Mouse (Mus musculus) neural tube, embryonic 14.5 days (tissue): ENCODE data around the gene 2700097O09Rik. TPM values are rescaled to one million over a fixed set of nuclear protein-coding genes. Genes with fewer than 3 reads are reported as not detected.

Source experiments
- ATAC-seq: fragments of 200-750 bp; cut with Nextera tagmentation; 2 replicates; pipeline ENCODE4 v1.8.0; 2017; ENCODE audit warnings: low read depth, mild to moderate bottlenecking, moderate TSS enrichment, moderate library complexity
- H3K27ac ChIP-seq: fragments of 300-500 bp; sonication (generic); 2 replicates; pipeline ENCODE4 v1.5.1; 2014; ENCODE audit warnings: low read depth, mild to moderate bottlenecking, control low read depth, low read length, moderate library complexity, mixed read lengths
- H3K27me3 ChIP-seq: fragments of 300-500 bp; sonication (generic); 2 replicates; pipeline ENCODE4 v1.6.1; 2014; ENCODE audit warnings: low read length; ENCODE audit not compliant: control insufficient read depth, insufficient read depth
- H3K36me3 ChIP-seq: fragments of 300-500 bp; sonication (generic); 2 replicates; pipeline ENCODE4 v1.6.1; 2014; ENCODE audit warnings: low read length, mixed read lengths; ENCODE audit not compliant: control insufficient read depth, insufficient read depth
- H3K4me1 ChIP-seq: fragments of 300-500 bp; sonication (generic); 2 replicates; pipeline ENCODE4 v1.6.1; 2014; ENCODE audit warnings: low read length; ENCODE audit not compliant: control insufficient read depth, insufficient read depth
- H3K4me2 ChIP-seq: fragments of 300-500 bp; sonication (generic); 2 replicates; pipeline ENCODE4 v1.6.1; 2014; ENCODE audit warnings: mild to moderate bottlenecking, low read depth, low read length, control low read depth
- H3K4me3 ChIP-seq: fragments of 300-500 bp; sonication (generic); 2 replicates; pipeline ENCODE4 v1.5.1; 2014; ENCODE audit warnings: low read depth, low read length, control low read depth, mixed read lengths
- H3K9ac ChIP-seq: fragments of 300-500 bp; sonication (generic); replicated peaks from 2 replicates; pipeline ENCODE4 v1.6.1; 2014; ENCODE audit warnings: low read depth, mild to moderate bottlenecking, control low read depth, low read length, mixed read lengths
- H3K9me3 ChIP-seq: fragments of 300-500 bp; sonication (generic); 2 replicates; pipeline ENCODE4 v1.6.1; 2016; ENCODE audit warnings: low read length; ENCODE audit not compliant: control insufficient read depth
- whole genome bisulfite sequencing: fragments of 180-500 bp; shearing (Covaris S2); extraction: QIAGEN DNeasy Blood & Tissue Kit; methylation state at CpG from one replicate; pipeline ENCODE4 v1.1.7; 2014; 5-methylcytosine and 5-hydroxymethylcytosine counted together
- polyA plus RNA-seq: library from polyadenylated mRNA; unstranded; fragments of >200 nt; fragmentation: Nextera tagmentation; extraction: Ambion mirVana; gene quantifications from 2 replicates; pipeline ENCODE4 v1.2.1, GENCODE M21; 2014

The 2700097O09Rik gene
- polyA plus RNA-seq, 1 experiment from 2014 or later, result 32.2 TPM

GRCm38 (mm10) chr12:55051210-55052173, 28.4 kb downstream of the 2700097O09Rik start:
- no peaks in the 10 kb centered on the region for H3K27me3 ChIP-seq
- H3K27ac ChIP-seq, result no peak overlapping the region
- no peak for ATAC-seq
- no peak overlapping the region for H3K4me2 ChIP-seq
- H3K36me3 ChIP-seq, result no peaks in the 10 kb centered on the region
- no peak overlapping the region for H3K9ac ChIP-seq
- H3K9me3 ChIP-seq, result no peaks in the 10 kb centered on the region
- no peaks in the 10 kb centered on the region for H3K4me1 ChIP-seq
- H3K4me3 ChIP-seq, result no peak overlapping the region
- WGBS, result 94% methylated on average over 8 of the region's 8 CpGs

- ATAC-seq, result no peak
- H3K9ac ChIP-seq, result no peak overlapping the region
- H3K4me3 ChIP-seq, result no peak overlapping the region
- WGBS, result 95% methylated on average over 8 of the region's 8 CpGs
- H3K4me2 ChIP-seq, result no peak overlapping the region
- H3K9me3 ChIP-seq, result no peaks in the 10 kb centered on the region
- no peaks in the 10 kb centered on the region for H3K4me1 ChIP-seq
- no peak overlapping the region for H3K27ac ChIP-seq
- no peaks in the 10 kb centered on the region for H3K36me3 ChIP-seq
- H3K27me3 ChIP-seq, result no peaks in the 10 kb centered on the region
Measured at GRCm38 (mm10) chr12:55049731-55050353, 30.1 kb downstream of the 2700097O09Rik start.

- 80% methylated on average over 15 of the region's 15 CpGs for WGBS
- no peak for ATAC-seq
- Histone ChIP-seq H3K36me3 (no peaks in the 10 kb centered on the region), H3K27me3 (no peaks in the 10 kb centered on the region), H3K4me3 (no peak overlapping the region), H3K9me3 (no peaks in the 10 kb centered on the region), H3K4me1 (no peaks in the 10 kb centered on the region), H3K27ac (no peak overlapping the region), H3K4me2 (no peak overlapping the region), H3K9ac (no peak overlapping the region)
Measured at GRCm38 (mm10) chr12:55041011-55041410, 38.9 kb downstream of the 2700097O09Rik start.

GRCm38 (mm10) chr12:55027088-55027487, 52.8 kb downstream of the 2700097O09Rik start:
- 69% methylated on average over 3 of the region's 3 CpGs for WGBS
- ATAC-seq, result no peak

GRCm38 (mm10) chr12:55023284-55023683, 56.6 kb downstream of the 2700097O09Rik start:
- Histone ChIP-seq H3K27me3 (no peaks in the 10 kb centered on the region), H3K4me2 (no peak overlapping the region), H3K9ac (no peak overlapping the region), H3K27ac (no peak overlapping the region), H3K4me1 (no peaks in the 10 kb centered on the region), H3K36me3 (no peaks in the 10 kb centered on the region), H3K9me3 (no peaks in the 10 kb centered on the region), H3K4me3 (no peak overlapping the region)
- WGBS, result 80% methylated on average over 2 of the region's 2 CpGs
- no peak for ATAC-seq

More at GRCm38 (mm10) chr12:55027088-55027487, 52.8 kb downstream of the 2700097O09Rik start:
- Histone ChIP-seq H3K9me3 (no peaks in the 10 kb centered on the region), H3K4me3 (no peak overlapping the region), H3K36me3 (no peaks in the 10 kb centered on the region), H3K4me2 (no peak overlapping the region), H3K4me1 (no peaks in the 10 kb centered on the region), H3K9ac (no peak overlapping the region), H3K27ac (no peak overlapping the region), H3K27me3 (no peaks in the 10 kb centered on the region)

- H3K4me1 ChIP-seq, result no peaks in the 10 kb centered on the region
- no peaks in the 10 kb centered on the region for H3K9me3 ChIP-seq
- H3K9ac ChIP-seq, result no peak overlapping the region
- no peak for ATAC-seq
- no peaks in the 10 kb centered on the region for H3K36me3 ChIP-seq
- no peaks in the 10 kb centered on the region for H3K27me3 ChIP-seq
- H3K4me3 ChIP-seq, result no peak overlapping the region
- WGBS, result 90% methylated on average over 7 of the region's 7 CpGs
- H3K4me2 ChIP-seq, result no peak overlapping the region
- H3K27ac ChIP-seq, result no peak overlapping the region
Measured at GRCm38 (mm10) chr12:55019421-55019877, 60.5 kb downstream of the 2700097O09Rik start.

GRCm38 (mm10) chr12:55017119-55017721, 62.7 kb downstream of the 2700097O09Rik start:
- ATAC-seq, result no peak
- Histone ChIP-seq H3K4me1 (no peaks in the 10 kb centered on the region), H3K27ac (no peak overlapping the region), H3K27me3 (no peaks in the 10 kb centered on the region), H3K4me3 (no peak overlapping the region), H3K4me2 (no peak overlapping the region), H3K9ac (no peak overlapping the region), H3K36me3 (no peaks in the 10 kb centered on the region), H3K9me3 (no peaks in the 10 kb centered on the region)
- WGBS, result 49% methylated on average over 9 of the region's 9 CpGs

GRCm38 (mm10) chr12:55016339-55017118, 63.4 kb downstream of the 2700097O09Rik start:
- Histone ChIP-seq H3K4me3 (no peak overlapping the region), H3K36me3 (no peaks in the 10 kb centered on the region), H3K4me1 (no peaks in the 10 kb centered on the region), H3K9me3 (no peaks in the 10 kb centered on the region), H3K27me3 (no peaks in the 10 kb centered on the region), H3K27ac (no peak overlapping the region), H3K4me2 (no peak overlapping the region), H3K9ac (no peak overlapping the region)
- WGBS, result 71% methylated on average over 8 of the region's 8 CpGs
- no peak for ATAC-seq
